Mouse (Mus musculus) embryonic facial prominence, embryonic 15.5 days (tissue): ENCODE results near the gene Sypl2. TPM values are rescaled to one million over a fixed set of nuclear protein-coding genes. Genes with fewer than 3 reads are reported as not detected.
"Not testable (repeated sequence)": the region's sequence is repeated elsewhere in the genome, so short reads cannot be mapped to it uniquely, and the experiment has no call there.

Experiments used
- ATAC-seq: fragments of 200-750 bp; cut with Nextera tagmentation; 2 replicates; pipeline ENCODE4 v1.8.0; 2017; ENCODE audit warnings: low read depth, moderate TSS enrichment; ENCODE audit not compliant: insufficient number of reproducible peaks, low FRiP score, low TSS enrichment
- H3K27ac ChIP-seq: fragments of 300-500 bp; sonication (generic); replicated peaks from 2 replicates; pipeline ENCODE4 v1.5.1; 2015; ENCODE audit warnings: mild to moderate bottlenecking, inconsistent platforms
- H3K27me3 ChIP-seq: fragments of 300-500 bp; sonication (generic); 2 replicates; pipeline ENCODE4 v1.6.1; 2015; ENCODE audit warnings: inconsistent platforms
- H3K36me3 ChIP-seq: fragments of 300-500 bp; sonication (generic); 2 replicates; pipeline ENCODE4 v1.6.1; 2015; ENCODE audit warnings: mild to moderate bottlenecking, inconsistent platforms
- H3K4me1 ChIP-seq: fragments of 300-500 bp; sonication (generic); 2 replicates; pipeline ENCODE4 v1.6.1; 2015; ENCODE audit warnings: inconsistent platforms
- H3K4me2 ChIP-seq: fragments of 300-500 bp; sonication (generic); replicated peaks from 2 replicates; pipeline ENCODE4 v1.6.1; 2015; ENCODE audit warnings: mild to moderate bottlenecking, inconsistent platforms
- H3K4me3 ChIP-seq: fragments of 300-500 bp; sonication (generic); replicated peaks from 2 replicates; pipeline ENCODE4 v1.5.1; 2015; ENCODE audit warnings: mild to moderate bottlenecking, inconsistent platforms
- H3K9ac ChIP-seq: fragments of 300-500 bp; sonication (generic); 2 replicates; pipeline ENCODE4 v1.6.1; 2015; ENCODE audit warnings: inconsistent platforms
- H3K9me3 ChIP-seq: fragments of 300-500 bp; sonication (generic); replicated peaks from 2 replicates; pipeline ENCODE4 v1.6.1; 2016; ENCODE audit warnings: inconsistent platforms
- WGBS: fragments of 180-500 bp; shearing (Covaris S2); methylation state at CpG from one replicate; pipeline ENCODE4 v1.1.7; 2015; 5-methylcytosine and 5-hydroxymethylcytosine counted together
- polyA plus RNA-seq: library from polyadenylated mRNA; unstranded; fragments of >200 nt; fragmentation: Nextera tagmentation; extraction: Ambion mirVana; gene quantifications from 2 replicates; pipeline ENCODE4 v1.2.1, GENCODE M21; 2015

The Sypl2 gene
- 2.7 and 3.3 TPM in 2 replicates for polyA plus RNA-seq

DNA sequence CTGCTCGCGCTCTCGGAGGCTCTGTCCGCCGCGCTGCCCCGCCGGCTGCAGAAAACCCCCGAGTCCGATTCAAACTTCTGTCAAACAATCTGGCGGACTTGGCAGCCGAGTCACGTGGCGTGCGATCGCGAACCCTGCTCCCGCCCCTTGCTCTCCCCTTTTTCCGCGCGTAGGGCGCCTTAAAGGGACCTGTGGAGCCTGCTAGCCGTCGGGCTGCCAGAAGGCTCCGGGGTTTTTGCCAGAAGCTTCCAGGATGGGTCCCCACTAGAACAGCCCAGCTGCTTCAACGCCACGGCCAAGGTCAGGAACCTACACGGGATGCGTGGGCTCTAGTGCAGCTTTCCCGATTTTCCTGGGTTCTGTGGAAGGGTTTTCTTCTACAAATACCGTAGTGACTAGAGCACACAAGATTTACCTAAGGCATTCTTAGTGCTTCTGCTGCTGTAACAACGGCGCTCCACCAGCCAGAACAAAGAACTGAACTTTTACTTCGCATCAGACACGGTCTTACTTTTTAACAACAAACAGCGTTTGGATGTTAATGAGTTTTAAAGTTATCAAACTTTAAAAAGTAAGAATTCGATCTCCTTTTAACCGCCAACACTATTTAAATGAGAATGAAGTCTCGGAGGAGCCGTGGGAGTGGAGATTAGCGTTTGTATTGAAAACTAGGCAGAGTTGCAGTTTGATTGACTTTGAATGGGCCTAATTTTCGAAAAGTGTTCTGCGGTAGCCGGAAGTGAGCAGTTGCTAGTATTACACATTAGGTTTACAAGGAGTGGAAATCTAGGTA, at the start of gene Sypl2:
Gene Sypl2 (minus strand): TSS at position 91 of the 793 bp plus-strand sequence.
- Histone ChIP-seq H3K9ac (peak within 1 kb of the TSS; percentile 31; the same call in 1 of the 2 replicates), H3K4me1 (peaks cover 18% of the 10 kb centered on the region), H3K36me3 (no peaks in the 10 kb centered on the region), H3K27me3 (peaks cover 45% of the 10 kb centered on the region), H3K9me3 (no peaks in the 10 kb centered on the region), H3K4me3 (peak within 1 kb of the TSS; percentile 52), H3K27ac (no peak within 1 kb of the TSS; the same call in 1 of the 2 replicates), H3K4me2 (peak within 1 kb of the TSS; percentile 78)
- 4% methylated on average over 44 of the region's 44 CpGs for WGBS
- ATAC-seq: peak; percentile 54; the same call in 1 of the 2 replicates

DNA sequence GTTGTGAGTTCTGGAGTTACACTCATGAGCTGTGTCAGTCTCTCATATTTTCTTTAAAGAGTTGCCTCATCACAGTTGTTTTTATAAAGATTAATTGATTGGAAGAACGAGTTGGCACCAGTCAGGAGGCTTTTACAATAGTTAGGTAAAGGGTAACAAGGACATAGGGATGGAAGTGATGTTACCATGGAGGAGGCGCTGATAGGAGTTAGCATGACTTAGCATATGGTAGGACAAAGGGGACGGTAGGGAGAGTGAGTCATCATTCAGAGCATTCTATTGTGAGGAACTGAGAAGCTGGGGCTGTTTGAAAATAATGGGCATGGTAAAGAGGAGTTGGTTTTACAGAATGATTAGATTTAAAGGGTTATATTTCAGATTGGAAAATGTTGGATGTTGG, 32.9 kb upstream of the Sypl2 start:
- 78% methylated on average over 3 of the region's 3 CpGs for WGBS
- H3K4me1 ChIP-seq: peaks cover 18% of the 10 kb centered on the region; the same call in 1 of the 2 replicates
- H3K4me3 ChIP-seq: no peak overlapping the region
- H3K4me2 ChIP-seq: no peak overlapping the region
- no peak for ATAC-seq
- no peak overlapping the region for H3K9ac ChIP-seq
- no peaks in the 10 kb centered on the region for H3K9me3 ChIP-seq
- H3K27me3 ChIP-seq: no peaks in the 10 kb centered on the region
- no peak overlapping the region for H3K27ac ChIP-seq
- peaks cover 19% of the 10 kb centered on the region; the same call in 1 of the 2 replicates for H3K36me3 ChIP-seq

DNA sequence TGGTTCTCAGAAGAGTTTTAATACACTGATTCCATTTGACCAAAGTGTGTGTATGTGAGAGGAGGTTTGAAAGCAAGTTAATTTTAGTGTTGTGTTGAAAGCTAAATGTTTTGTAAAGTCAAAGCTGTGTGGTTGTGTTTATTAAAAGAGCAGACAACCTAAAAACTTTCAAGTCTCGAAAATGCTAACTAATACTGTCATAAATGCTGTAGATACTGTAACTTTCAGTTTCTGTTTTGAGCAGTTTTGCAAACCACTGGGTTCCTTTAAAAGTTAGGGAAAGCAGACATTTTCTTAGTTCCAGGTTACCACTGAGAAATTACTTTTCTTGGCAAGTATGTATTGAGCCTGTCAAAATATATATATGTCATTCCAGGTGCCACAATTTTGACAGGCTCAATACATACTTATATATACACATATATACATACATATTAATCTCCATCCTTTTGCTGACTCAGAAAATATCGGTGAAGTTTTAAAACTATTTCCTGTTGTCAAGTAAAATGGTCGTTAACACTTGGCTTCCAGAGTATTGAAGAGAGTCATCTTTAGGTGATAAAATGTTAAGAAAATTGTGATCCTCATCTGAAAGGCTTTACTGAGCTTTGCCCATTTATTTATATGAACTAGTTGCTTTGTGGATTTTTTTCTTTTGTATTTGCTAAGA, 31.5 kb upstream of the Sypl2 start:
- 0 out of 2 replicates have a peak overlapping the region, but pooled peaks have one; percentile 30 for H3K27ac ChIP-seq
- no peak for ATAC-seq
- 69% methylated on average over 3 of the region's 3 CpGs for WGBS
- no peaks in the 10 kb centered on the region for H3K9me3 ChIP-seq
- no peaks in the 10 kb centered on the region for H3K27me3 ChIP-seq
- H3K4me2 ChIP-seq: peak overlapping the region; percentile 74
- H3K4me1 ChIP-seq: peaks cover 18% of the 10 kb centered on the region; the same call in 1 of the 2 replicates
- peak overlapping the region; percentile 99 for H3K4me3 ChIP-seq
- H3K9ac ChIP-seq: peak overlapping the region; percentile 96
- peaks cover 10% of the 10 kb centered on the region; the same call in 1 of the 2 replicates for H3K36me3 ChIP-seq

DNA sequence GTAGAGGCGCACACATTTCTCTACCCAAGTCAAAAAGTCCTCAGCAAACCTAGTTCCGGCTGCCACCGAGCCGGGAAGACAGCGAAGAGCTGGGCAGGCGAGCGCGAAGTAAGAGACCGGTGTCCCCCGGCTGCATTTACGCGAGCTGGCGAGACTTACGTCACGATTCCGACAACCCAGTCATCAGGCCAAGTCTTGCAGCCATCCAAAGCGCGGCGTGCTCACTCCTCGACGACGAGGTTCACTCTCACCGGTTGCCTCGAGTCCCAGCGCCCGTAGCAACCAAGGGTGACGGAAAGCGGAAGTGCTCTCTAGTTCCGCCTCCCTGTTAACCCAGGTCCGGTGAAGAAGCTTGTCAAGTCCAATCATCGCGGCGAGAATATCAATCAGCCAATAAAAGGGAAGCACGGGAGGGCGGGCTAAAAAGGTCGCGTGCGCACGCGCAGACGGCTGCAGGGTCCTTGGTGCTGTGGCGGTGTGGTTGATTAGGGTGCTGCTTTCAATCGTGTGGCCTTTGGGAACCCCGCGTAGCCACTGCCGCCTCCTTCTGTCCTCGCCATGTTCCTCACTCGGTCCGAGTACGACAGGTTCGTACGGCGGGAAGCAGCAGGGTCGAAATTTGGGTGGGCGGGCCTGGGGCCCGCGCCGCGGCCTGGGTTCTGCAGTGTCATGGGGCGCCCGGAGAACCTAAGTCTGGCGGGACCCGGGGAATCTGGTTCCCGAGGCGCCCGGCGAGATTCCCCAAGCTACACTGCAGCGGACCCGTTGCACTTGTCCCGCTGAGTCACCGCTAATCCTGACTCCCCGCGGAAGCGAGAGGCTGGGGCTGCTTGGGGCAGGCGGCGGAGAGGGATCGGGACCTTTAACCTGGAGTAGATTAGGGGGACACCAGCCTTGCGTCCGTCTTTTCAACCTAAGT, 30.5 kb upstream of the Sypl2 start, which contains the start of gene Psma5:
Gene Psma5 (plus strand): TSS at position 208 of the 919 bp plus-strand sequence.
- Histone ChIP-seq H3K4me2 (peak within 1 kb of the TSS; percentile 74), H3K27ac (peak within 1 kb of the TSS; percentile 58; the same call in 1 of the 2 replicates), H3K9ac (peak within 1 kb of the TSS; percentile 96), H3K4me3 (peak within 1 kb of the TSS; percentile 99), H3K4me1 (peaks cover 18% of the 10 kb centered on the region; the same call in 1 of the 2 replicates), H3K27me3 (no peaks in the 10 kb centered on the region), H3K36me3 (0 out of 2 replicates have a peak, but pooled peaks cover 3% of the 10 kb centered on the region), H3K9me3 (no peaks in the 10 kb centered on the region)
- ATAC-seq: peak; percentile 98
- WGBS: under 1% methylated on average over 79 of the region's 79 CpGs

DNA sequence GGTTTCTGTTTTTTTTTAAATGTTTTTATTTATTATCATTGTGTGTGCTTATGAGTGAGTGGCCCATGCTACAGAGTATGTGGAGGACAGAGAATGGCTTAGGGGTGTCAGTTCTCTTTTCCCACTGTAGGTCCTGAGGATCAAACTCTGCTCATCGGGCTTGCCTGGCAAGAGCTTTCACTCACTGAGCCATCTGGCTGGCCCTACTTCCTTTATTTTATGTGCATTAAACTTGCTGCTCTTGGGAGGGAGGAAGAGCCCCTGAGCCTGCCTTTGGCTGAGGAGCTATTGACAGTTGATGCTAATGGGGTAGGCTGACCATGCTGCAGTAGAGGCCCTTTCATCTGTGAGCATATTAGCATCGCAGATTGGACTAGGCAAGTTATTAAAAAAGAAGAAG, 20.4 kb upstream of the Sypl2 start:
- Histone ChIP-seq H3K36me3 (no peaks in the 10 kb centered on the region), H3K9ac (no peak overlapping the region), H3K27me3 (no peaks in the 10 kb centered on the region), H3K4me2 (no peak overlapping the region), H3K4me3 (no peak overlapping the region), H3K27ac (no peak overlapping the region), H3K4me1 (no peaks in the 10 kb centered on the region), H3K9me3 (no peaks in the 10 kb centered on the region)
- ATAC-seq: no peak
- WGBS: 84% methylated on average over 2 of the region's 2 CpGs

DNA sequence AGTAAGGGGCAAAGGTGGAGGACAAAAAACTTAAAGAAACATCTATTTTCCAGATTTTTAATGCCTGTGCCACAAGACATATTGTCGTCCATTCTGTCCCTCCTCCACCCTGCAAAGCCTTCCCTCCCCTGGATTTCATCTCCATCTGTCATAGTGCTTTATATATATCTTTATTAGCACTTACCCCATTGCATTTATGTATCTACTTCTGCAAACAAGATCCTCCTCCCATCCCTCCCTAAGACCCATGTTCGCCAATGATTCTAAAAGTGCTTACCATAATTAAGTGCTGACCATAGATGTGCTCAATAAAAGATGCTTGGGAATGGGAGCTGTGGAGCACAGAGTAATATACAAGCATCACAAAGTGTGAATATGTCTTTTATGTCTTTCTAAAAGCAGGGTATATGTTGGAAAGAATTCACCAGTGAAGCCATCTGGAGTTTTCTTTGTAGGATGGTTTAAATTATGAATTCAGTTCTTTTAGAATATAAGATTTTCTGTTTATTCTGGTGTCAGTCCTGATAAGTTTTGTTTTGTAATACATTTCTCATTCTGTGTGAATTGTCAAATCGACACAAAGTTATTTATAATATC, 14.9 kb upstream of the Sypl2 start:
- 91% methylated on average over 3 of the region's 3 CpGs for WGBS

DNA sequence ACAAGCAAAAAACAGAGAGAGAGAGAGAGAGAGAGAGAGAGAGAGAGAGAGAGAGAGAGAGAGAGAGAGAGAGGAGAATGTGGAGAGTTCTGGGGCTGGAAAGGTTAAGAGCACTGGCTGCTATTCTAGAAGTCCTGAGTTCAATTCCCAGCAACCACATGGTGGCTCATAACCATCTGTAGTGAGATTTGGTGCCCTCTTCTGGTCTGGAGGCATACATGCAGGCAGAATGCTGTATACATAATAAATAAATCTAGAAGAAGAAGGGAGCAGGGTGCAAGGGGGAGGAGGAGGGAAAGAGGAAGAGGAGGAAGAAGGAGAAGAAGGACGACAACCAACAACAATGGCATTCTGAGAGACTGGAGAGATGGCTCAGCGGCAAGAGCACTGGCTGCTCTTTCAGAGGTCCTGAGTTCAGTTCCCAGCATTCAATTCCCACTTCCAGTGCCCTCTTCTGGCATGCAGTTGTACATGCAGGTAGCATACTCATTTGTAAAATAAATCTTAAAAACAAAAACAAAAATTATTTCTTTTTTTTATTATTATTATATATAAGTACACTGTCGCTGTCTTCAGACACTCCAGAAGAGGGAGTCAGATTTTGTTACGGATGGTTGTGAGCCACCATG, 11.1 kb upstream of the Sypl2 start:
- H3K4me2 ChIP-seq, H3K36me3 ChIP-seq, H3K9me3 ChIP-seq, H3K9ac ChIP-seq, ATAC-seq, H3K4me3 ChIP-seq, H3K27ac ChIP-seq, H3K27me3 ChIP-seq, H3K4me1 ChIP-seq: not testable (repeated sequence)
- 86% methylated on average over 4 of the region's 4 CpGs for WGBS

More for the DNA sequence above, 14.9 kb upstream of the Sypl2 start:
- H3K27me3 ChIP-seq: no peaks in the 10 kb centered on the region
- H3K9ac ChIP-seq: no peak overlapping the region
- H3K27ac ChIP-seq: no peak overlapping the region
- ATAC-seq: no peak
- no peaks in the 10 kb centered on the region for H3K9me3 ChIP-seq
- H3K4me2 ChIP-seq: no peak overlapping the region
- H3K36me3 ChIP-seq: no peaks in the 10 kb centered on the region
- H3K4me3 ChIP-seq: no peak overlapping the region
- no peaks in the 10 kb centered on the region for H3K4me1 ChIP-seq

DNA sequence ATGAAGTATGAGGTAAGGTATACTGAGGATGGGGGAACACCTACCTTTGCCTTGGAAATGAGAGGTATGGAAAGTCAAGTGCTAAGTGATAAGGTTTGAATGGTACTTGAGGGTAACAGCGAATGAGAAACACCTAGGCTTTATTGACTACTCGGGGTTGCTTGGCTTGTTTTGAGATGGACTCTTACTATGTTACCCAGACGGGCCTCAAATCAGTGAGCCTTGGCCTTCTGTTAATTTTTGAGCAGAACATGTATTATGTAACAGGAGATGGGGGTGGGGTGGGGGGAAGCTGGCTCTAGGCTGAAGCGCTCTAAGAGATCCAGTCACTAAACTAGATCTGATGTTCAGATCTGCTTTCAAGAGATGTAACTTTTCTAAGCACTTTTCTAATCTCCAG, 5.2 kb upstream of the Sypl2 start:
- Histone ChIP-seq H3K27me3 (peaks cover 7% of the 10 kb centered on the region), H3K27ac (no peak overlapping the region), H3K36me3 (no peaks in the 10 kb centered on the region), H3K4me3 (no peak overlapping the region), H3K4me1 (peaks cover 8% of the 10 kb centered on the region; the same call in 1 of the 2 replicates), H3K9ac (no peak overlapping the region), H3K9me3 (no peaks in the 10 kb centered on the region), H3K4me2 (no peak overlapping the region)
- WGBS: 82% methylated on average over 4 of the region's 4 CpGs
- no peak for ATAC-seq

DNA sequence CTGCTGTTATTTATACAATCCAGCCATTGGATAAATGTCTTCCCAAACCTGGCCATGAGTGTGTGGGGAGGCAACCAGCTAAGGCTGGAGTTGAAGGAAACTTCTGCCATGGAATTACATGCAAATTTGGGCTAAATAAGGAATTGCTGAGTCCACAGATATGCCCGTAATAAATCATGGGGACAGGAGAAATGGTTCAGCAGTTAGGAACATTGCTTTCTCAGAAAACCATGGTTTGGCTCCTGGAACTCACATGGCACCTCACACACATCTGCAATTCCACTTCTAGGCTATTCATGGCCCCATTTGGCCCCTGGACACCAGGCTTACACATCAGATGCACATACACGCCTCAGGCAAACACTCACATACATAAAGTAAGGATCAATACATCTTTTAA, 1.1 kb upstream of the Sypl2 start:
- Histone ChIP-seq H3K4me3 (no peak overlapping the region), H3K9me3 (no peaks in the 10 kb centered on the region), H3K36me3 (no peaks in the 10 kb centered on the region), H3K27ac (no peak overlapping the region), H3K27me3 (peaks cover 45% of the 10 kb centered on the region), H3K9ac (no peak overlapping the region), H3K4me1 (peaks cover 18% of the 10 kb centered on the region), H3K4me2 (peak overlapping the region; percentile 78; the same call in 1 of the 2 replicates)
- no peak for ATAC-seq
- 71% methylated on average over 2 of the region's 2 CpGs for WGBS
